Mouse (Mus musculus): ENCODE data around the gene Rad50. TPM values are rescaled to one million over a fixed set of nuclear protein-coding genes. Genes with fewer than 3 reads are reported as not detected.

Rad50 gene
- polyA plus RNA-seq, 1 experiment from 2014 or later = 28.9 TPM

DNA sequence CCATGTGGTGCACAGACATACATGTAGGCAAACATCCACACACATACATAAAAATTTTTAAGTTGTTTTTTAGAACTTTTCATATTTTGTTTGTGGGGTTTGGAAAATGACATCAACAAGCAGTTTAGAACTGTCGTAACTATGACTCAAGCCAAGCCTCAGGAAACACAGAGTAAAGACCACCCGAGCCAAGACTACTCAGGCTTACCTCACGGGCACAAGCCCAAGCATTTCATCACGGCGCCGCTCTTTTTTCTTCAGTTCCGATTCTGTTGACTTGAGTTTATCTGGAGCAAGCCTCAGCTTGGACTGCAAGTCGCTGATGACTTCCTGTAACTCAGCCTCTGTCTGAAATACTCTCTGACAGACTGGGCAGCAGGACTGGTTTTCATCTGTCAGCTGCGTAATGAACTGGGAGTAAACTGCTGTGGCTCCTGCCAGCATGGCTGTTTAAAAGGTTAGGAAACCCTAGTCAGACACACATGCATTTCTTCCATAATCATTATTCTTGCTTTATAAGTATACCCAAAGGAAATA, 24.1 kb downstream of the Rad50 start:
- H3K9me3 ChIP-seq = no peaks in the 10 kb centered on the region
- no peak overlapping the region for H3K9ac ChIP-seq
- no peak overlapping the region for H3K4me3 ChIP-seq (replicated peaks)
- no peaks in the 10 kb centered on the region for H3K4me1 ChIP-seq
- H3K4me2 ChIP-seq = no peak overlapping the region
- ATAC-seq (ENCODE audit: insufficient read depth, low FRiP score, low read depth) = no peak
- H3K36me3 ChIP-seq = peaks cover 12% of the 10 kb centered on the region
- 71% methylated on average over 9 of the region's 9 CpGs for WGBS
- H3K27ac ChIP-seq = no peak overlapping the region
- no peaks in the 10 kb centered on the region for H3K27me3 ChIP-seq (replicated peaks)

DNA sequence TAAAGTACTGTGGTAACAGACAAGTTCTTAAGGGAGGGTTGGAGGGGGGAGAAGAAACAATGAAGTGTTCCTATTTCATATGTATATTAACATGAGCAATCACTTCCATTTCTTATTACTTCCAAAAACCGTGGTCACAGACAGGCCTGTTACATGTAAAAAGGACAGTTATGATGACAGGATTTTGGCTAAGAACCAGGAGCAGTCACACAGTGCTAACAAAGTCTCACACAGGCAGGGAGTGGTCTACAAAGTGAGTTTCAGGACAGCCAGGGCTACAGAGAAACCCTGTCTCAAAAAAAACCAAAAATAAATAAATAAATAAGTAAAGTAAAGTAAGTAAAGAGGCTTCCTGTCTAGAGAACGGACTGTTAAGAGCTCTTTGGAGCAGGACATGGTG, 24.9 kb downstream of the Rad50 start:
- no peak for ATAC-seq (ENCODE audit: insufficient read depth, low FRiP score, low read depth)
- Histone ChIP-seq H3K27me3 (replicated peaks) (no peaks in the 10 kb centered on the region), H3K4me2 (no peak overlapping the region), H3K4me3 (replicated peaks) (no peak overlapping the region), H3K4me1 (no peaks in the 10 kb centered on the region), H3K9ac (no peak overlapping the region), H3K9me3 (no peaks in the 10 kb centered on the region), H3K36me3 (peaks cover 12% of the 10 kb centered on the region), H3K27ac (no peak overlapping the region)
- WGBS = 49% methylated on average over 2 of the region's 2 CpGs

DNA sequence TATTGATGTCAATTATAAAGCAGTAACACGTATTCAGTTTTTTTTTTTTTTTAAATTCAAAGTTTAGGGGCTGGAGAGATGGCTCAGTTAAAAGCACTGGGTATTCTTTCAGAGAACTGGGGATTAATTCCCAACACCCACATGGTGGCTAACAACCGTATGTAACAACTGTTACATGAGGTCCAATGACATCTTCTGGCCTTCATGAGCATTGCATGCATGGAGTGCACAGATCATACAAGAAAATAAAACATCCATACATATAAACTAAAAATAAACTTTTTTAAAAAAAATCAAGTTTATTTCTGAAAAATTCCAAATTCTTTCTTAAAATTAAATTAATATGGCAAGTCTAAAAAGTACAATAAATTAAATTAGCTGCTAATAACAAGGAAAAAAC, 25.4 kb downstream of the Rad50 start:
- ATAC-seq (ENCODE audit: insufficient read depth, low FRiP score, low read depth) = no peak
- Histone ChIP-seq H3K27ac (no peak overlapping the region), H3K4me2 (no peak overlapping the region), H3K27me3 (replicated peaks) (no peaks in the 10 kb centered on the region), H3K9me3 (no peaks in the 10 kb centered on the region), H3K4me3 (replicated peaks) (no peak overlapping the region), H3K4me1 (no peaks in the 10 kb centered on the region), H3K36me3 (peaks cover 14% of the 10 kb centered on the region), H3K9ac (no peak overlapping the region)
- WGBS = 92% methylated on average over 2 of the region's 2 CpGs

DNA sequence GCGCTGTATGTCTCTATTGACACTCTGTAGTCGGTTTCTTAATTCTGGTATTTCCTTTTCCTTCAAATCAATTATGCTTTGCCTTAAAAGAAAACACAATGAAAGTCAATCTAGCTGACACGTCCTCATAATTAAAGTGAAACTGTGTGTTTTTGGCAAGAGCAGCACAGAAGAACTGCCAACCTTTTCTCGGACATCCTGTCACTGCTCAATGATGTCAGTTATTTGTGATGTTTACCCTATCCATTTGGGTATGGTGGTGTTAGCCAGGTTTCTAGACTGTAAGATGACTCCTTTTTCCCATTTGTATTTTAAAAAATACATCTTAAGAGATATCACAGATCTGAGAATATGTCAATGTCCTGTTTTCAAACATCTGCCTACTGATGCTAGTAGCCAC, 27.0 kb downstream of the Rad50 start:
- no peak overlapping the region for H3K4me3 ChIP-seq (replicated peaks)
- peaks cover 23% of the 10 kb centered on the region for H3K36me3 ChIP-seq
- WGBS = 80% methylated on average over 4 of the region's 4 CpGs
- no peak overlapping the region for H3K27ac ChIP-seq
- no peaks in the 10 kb centered on the region for H3K9me3 ChIP-seq
- H3K27me3 ChIP-seq (replicated peaks) = no peaks in the 10 kb centered on the region
- no peaks in the 10 kb centered on the region for H3K4me1 ChIP-seq
- no peak overlapping the region for H3K4me2 ChIP-seq
- no peak for ATAC-seq (ENCODE audit: insufficient read depth, low FRiP score, low read depth)
- H3K9ac ChIP-seq = no peak overlapping the region

DNA sequence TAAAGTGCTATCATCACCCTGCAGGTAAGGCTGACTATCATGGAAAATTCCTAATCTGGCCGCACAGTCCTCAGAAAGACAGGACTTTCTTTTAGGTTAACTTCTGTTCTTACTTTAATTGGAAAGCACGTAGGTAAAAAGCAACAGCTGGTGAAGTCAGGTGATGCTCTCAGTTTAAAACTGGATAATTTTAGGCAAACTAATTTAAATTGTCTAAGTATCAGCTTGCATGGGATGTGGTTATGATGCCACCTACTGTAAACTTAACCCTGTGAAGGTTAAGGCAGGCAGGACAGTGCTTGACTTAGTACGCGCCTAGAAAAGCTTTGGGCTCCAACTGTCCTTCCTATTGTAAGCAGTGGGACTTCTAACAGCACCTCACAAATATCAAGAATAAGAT, 35.7 kb downstream of the Rad50 start:
- ATAC-seq (ENCODE audit: insufficient read depth, low FRiP score, low read depth) = no peak
- Histone ChIP-seq H3K36me3 (peaks cover 24% of the 10 kb centered on the region), H3K27me3 (replicated peaks) (no peaks in the 10 kb centered on the region), H3K9me3 (no peaks in the 10 kb centered on the region), H3K9ac (no peak overlapping the region), H3K4me1 (no peaks in the 10 kb centered on the region), H3K4me3 (replicated peaks) (no peak overlapping the region), H3K4me2 (no peak overlapping the region), H3K27ac (no peak overlapping the region)
- 95% methylated on average over 4 of the region's 4 CpGs for WGBS

DNA sequence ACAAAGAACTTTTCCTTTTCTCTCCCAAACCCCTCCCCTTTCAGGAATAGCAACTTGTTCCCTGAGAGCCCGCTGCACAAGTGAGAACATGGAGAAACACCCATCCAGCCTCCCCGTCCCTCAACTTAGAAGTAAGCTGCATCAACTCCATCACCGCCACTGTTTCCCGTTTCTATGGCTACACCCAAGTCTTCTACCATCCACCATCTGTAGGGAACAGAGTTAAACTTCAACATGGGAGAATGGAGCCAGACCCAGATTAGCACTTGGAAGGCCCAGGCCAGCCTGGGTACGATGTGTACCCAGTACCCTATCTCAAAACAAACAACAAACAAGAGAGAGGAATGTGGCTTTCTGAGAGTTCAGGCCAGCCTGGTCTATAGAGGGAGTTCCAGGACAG, 43.0 kb downstream of the Rad50 start:
- Histone ChIP-seq H3K9ac (no peak overlapping the region), H3K4me1 (no peaks in the 10 kb centered on the region), H3K27ac (no peak overlapping the region), H3K4me2 (no peak overlapping the region), H3K36me3 (peaks cover 11% of the 10 kb centered on the region; the same call in 1 of the 2 replicates), H3K9me3 (no peaks in the 10 kb centered on the region), H3K4me3 (replicated peaks) (no peak overlapping the region), H3K27me3 (replicated peaks) (no peaks in the 10 kb centered on the region)
- no peak for ATAC-seq (ENCODE audit: insufficient read depth, low FRiP score, low read depth)
- 77% methylated on average over 5 of the region's 5 CpGs for WGBS

DNA sequence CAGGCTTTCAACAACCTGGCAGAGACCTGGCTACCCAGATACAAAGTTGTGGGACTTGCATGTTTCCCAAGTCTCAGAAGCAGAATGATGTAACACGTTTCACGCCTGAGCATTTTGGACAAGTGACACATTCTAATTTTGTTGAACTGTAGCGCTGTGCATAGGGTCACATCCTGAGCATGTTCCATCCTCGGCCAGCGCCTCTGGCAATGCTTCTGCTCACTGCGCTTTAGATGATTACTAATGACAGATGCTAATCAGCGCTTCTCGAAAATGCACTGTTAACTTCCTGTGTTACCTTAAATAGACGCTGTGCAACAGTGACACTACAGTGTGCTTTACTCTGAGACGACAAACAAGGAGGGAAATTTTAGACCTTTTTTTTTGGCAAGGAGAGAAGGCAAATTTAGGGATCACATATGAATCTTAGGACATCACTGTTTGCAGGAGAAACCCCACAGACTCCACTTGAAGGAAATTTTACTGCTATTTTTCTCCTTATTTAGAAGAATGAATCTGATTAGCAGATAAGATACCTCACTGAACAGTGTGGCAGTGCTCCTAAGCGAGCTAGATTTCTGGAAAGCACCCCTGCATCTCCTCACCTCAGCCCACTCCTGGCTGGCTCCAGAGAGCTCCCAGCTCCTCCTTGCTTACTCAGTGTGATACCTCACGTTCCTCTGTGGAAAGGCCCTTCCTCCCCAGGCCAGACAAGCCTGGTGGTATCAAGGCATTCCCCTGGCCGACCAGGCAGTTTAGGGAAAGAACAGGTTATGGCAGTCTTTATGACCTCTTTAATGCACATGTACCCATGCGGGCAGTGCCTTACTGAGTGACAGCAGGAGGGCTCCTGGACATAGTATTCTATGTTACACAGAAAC, 44.1 kb downstream of the Rad50 start:
- Histone ChIP-seq H3K4me1 (no peaks in the 10 kb centered on the region), H3K4me3 (replicated peaks) (no peak overlapping the region), H3K9ac (no peak overlapping the region), H3K9me3 (no peaks in the 10 kb centered on the region), H3K4me2 (no peak overlapping the region), H3K27ac (no peak overlapping the region), H3K36me3 (peaks cover 7% of the 10 kb centered on the region; the same call in 1 of the 2 replicates), H3K27me3 (replicated peaks) (no peaks in the 10 kb centered on the region)
- no peak for ATAC-seq (ENCODE audit: insufficient read depth, low FRiP score, low read depth)
- 73% methylated on average over 14 of the region's 14 CpGs for WGBS

DNA sequence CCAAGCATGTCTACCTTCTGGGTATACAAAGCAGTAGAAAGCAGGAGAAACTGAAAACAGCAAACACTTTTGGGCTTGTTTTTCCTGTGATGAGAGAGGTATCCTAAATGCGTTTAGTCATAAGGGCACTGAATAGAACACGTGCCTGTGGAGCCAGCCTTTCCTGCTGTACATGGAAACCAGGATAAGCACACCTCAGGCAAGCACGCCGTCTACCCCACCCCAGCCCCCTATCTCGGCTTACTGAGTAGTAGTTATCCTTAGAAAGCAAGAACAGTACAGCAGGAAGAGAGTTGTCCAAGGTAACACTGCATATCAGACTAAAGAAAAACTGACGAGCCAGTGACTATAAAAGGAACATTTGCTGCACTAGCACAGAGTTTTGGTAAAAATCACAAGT, 49.3 kb downstream of the Rad50 start:
- Histone ChIP-seq H3K4me1 (no peaks in the 10 kb centered on the region), H3K9ac (no peak overlapping the region), H3K27me3 (replicated peaks) (no peaks in the 10 kb centered on the region), H3K36me3 (peaks cover 5% of the 10 kb centered on the region), H3K27ac (no peak overlapping the region), H3K4me3 (replicated peaks) (no peak overlapping the region), H3K9me3 (no peaks in the 10 kb centered on the region), H3K4me2 (no peak overlapping the region)
- ATAC-seq (ENCODE audit: insufficient read depth, low FRiP score, low read depth) = no peak
- 77% methylated on average over 6 of the region's 6 CpGs for WGBS

DNA sequence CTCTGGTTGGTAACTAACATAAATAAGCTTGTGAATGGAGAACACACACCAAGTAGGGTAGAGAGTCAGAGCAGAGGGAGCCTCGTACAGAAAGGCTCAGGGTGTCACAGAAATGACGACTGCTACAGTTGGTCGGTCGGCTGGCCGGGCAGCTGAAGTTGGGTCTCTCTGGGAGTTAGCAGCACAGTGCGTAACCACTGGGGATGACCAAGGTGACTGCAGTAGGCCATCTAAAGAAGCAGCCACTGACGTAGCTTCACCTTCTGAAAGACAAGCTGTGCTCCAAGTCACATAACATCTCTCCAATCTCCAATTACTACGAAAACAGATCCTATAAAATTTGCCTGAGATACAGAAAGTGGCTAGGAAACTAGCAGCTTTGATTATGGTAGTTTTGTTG, 49.7 kb downstream of the Rad50 start:
- 85% methylated on average over 8 of the region's 8 CpGs for whole genome bisulfite sequencing

DNA sequence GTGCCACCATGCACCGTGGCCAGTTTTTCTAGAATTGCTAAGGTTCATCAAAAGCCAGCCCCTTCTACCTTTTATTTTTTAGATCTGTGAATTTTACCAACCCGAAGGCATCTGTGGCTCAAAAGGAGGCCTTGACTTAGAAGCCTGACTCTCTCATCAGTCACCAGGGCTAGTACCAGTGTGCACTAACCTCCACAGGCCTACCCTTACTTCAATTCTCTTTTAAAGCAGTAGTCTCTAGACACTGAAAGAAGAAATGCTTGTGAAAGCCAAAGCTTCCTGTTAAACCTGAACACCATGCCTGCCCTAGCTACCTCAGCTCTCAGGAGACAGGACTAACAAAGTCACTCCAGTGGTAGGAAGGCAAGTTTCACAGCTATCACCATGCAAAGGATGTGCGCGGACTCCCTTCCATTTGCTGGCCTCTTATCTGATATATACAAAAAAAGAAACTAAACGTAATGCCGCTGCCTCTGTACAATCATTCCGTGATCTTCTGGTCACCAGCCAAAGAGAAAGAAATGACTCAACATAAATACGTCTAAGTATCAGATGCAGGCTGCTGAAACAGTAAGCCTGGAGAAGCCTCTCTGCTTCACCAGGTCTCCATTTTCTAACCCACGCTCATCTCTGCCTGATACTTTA, 50.4 kb downstream of the Rad50 start:
- no peaks in the 10 kb centered on the region for H3K4me1 ChIP-seq
- no peak overlapping the region for H3K27ac ChIP-seq
- no peaks in the 10 kb centered on the region for H3K27me3 ChIP-seq (replicated peaks)
- ATAC-seq (ENCODE audit: insufficient read depth, low FRiP score, low read depth) = no peak
- 71% methylated on average over 9 of the region's 9 CpGs for WGBS
- H3K4me3 ChIP-seq (replicated peaks) = no peak overlapping the region
- no peak overlapping the region for H3K9ac ChIP-seq
- H3K4me2 ChIP-seq = no peak overlapping the region
- H3K36me3 ChIP-seq = peaks cover 8% of the 10 kb centered on the region
- H3K9me3 ChIP-seq = no peaks in the 10 kb centered on the region

More for the DNA sequence above, 49.7 kb downstream of the Rad50 start:
- Histone ChIP-seq H3K27me3 (replicated peaks) (no peaks in the 10 kb centered on the region), H3K4me2 (no peak overlapping the region), H3K9me3 (no peaks in the 10 kb centered on the region), H3K36me3 (peaks cover 5% of the 10 kb centered on the region), H3K27ac (no peak overlapping the region), H3K4me1 (no peaks in the 10 kb centered on the region), H3K4me3 (replicated peaks) (no peak overlapping the region), H3K9ac (no peak overlapping the region)
- no peak for ATAC-seq (ENCODE audit: insufficient read depth, low FRiP score, low read depth)

DNA sequence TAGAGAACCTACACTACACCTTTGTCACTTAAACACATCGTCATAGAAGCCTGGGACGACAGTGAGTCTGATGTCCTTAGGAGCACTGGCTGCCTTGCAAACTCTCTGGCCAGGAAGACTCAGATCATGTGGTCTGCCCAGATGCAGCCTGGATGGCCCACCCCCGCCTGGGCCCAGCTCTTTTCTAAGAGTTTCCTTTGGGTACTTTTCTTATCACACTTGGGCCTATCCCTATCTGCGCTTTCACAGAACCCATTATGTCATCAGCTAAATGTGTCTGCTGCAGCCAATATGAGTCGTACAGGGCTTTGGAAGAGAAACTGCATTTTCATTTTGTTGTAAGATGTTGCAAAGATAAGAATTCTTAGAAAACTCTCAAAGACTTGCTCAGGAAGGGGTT, 52.1 kb downstream of the Rad50 start:
- Histone ChIP-seq H3K4me2 (no peak overlapping the region), H3K4me3 (replicated peaks) (no peak overlapping the region), H3K4me1 (no peaks in the 10 kb centered on the region), H3K9ac (no peak overlapping the region), H3K9me3 (no peaks in the 10 kb centered on the region), H3K27ac (no peak overlapping the region), H3K36me3 (peaks cover 11% of the 10 kb centered on the region), H3K27me3 (replicated peaks) (no peaks in the 10 kb centered on the region)
- 74% methylated on average over 5 of the region's 5 CpGs for WGBS
- ATAC-seq (ENCODE audit: insufficient read depth, low FRiP score, low read depth) = peak; percentile 63; the same call in 1 of the 2 replicates

DNA sequence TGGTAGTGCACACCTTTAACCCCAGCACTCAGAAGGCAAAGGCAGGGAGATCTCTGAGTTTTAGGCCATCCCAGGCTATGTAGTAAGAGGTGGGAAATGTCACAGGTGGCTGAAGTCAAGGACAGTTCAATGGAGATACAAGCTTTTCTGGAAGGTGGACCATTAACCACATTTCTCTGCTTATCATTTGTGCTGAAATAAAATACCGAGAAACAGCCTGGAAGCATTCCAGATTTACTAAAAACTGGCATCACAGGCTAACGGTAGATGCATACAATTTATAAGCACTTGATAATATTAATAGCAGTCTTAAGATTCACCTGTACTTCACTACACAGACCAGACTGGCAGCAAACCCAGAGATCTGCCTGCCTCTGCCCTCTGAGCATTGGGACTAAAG, 54.7 kb downstream of the Rad50 start:
- Histone ChIP-seq H3K9me3 (no peaks in the 10 kb centered on the region), H3K27me3 (replicated peaks) (no peaks in the 10 kb centered on the region), H3K27ac (no peak overlapping the region), H3K4me3 (replicated peaks) (no peak overlapping the region), H3K9ac (no peak overlapping the region), H3K36me3 (peaks cover 17% of the 10 kb centered on the region), H3K4me2 (no peak overlapping the region), H3K4me1 (no peaks in the 10 kb centered on the region)
- 81% methylated on average over 2 of the region's 2 CpGs for WGBS
- no peak for ATAC-seq (ENCODE audit: insufficient read depth, low FRiP score, low read depth)

All from stomach, embryonic 15.5 days (tissue).